Mouse (Mus musculus) c-Kit-positive CD71-negative TER-119-negative erythroid progenitor cells, embryonic 14.5 days (primary cell): ENCODE data around the gene Maml3.

Experiments used
- DNase-seq: peaks from one replicate; pipeline ENCODE4 v3.0.0-alpha.2; 2013; ENCODE audit warnings: low read depth

The Maml3 gene

GRCm38 (mm10) chr3:51952728-51953623 is 151.9 kb downstream of the Maml3 start:
- DNase-seq = no peak

GRCm38 (mm10) chr3:51952267-51952666 is 152.6 kb downstream of the Maml3 start:
- no peak for DNase-seq

GRCm38 (mm10) chr3:51949651-51950050 is 155.2 kb downstream of the Maml3 start:
- no peak for DNase-seq

GRCm38 (mm10) chr3:51947168-51947567 is 157.7 kb downstream of the Maml3 start:
- DNase-seq = no peak

GRCm38 (mm10) chr3:51943642-51944041 is 161.2 kb downstream of the Maml3 start:
- DNase-seq = no peak

GRCm38 (mm10) chr3:51941781-51942180 is 163.1 kb downstream of the Maml3 start:
- no peak for DNase-seq

- no peak for DNase-seq
These were observed 165.0 kb downstream of the Maml3 start for GRCm38 (mm10) chr3:51939864-51940263.

- no peak for DNase-seq
These were observed 165.8 kb downstream of the Maml3 start for GRCm38 (mm10) chr3:51939054-51939453.

GRCm38 (mm10) chr3:51937176-51937575 is 167.7 kb downstream of the Maml3 start:
- no peak for DNase-seq

GRCm38 (mm10) chr3:51934531-51935485 is 170.1 kb downstream of the Maml3 start:
- DNase-seq = no peak

- DNase-seq = no peak
These were observed 176.7 kb downstream of the Maml3 start for GRCm38 (mm10) chr3:51928188-51928587.

- DNase-seq = no peak
These were observed 177.3 kb downstream of the Maml3 start for GRCm38 (mm10) chr3:51927591-51927990.

- no peak for DNase-seq
These were observed 177.8 kb downstream of the Maml3 start for GRCm38 (mm10) chr3:51927043-51927442.

- DNase-seq = no peak
These were observed 179.1 kb downstream of the Maml3 start for GRCm38 (mm10) chr3:51925758-51926157.

- no peak for DNase-seq
These were observed 180.2 kb downstream of the Maml3 start for GRCm38 (mm10) chr3:51924636-51925035.

- DNase-seq = no peak
These were observed 181.1 kb downstream of the Maml3 start for GRCm38 (mm10) chr3:51923800-51924199.

GRCm38 (mm10) chr3:51916902-51917301 is 188.0 kb downstream of the Maml3 start:
- DNase-seq = no peak

- no peak for DNase-seq
These were observed 188.6 kb downstream of the Maml3 start for GRCm38 (mm10) chr3:51916060-51916870.

GRCm38 (mm10) chr3:51915415-51915814 is 189.5 kb downstream of the Maml3 start:
- DNase-seq = no peak

GRCm38 (mm10) chr3:51914900-51915299 is 190.0 kb downstream of the Maml3 start:
- DNase-seq = no peak

- no peak for DNase-seq
These were observed 191.4 kb downstream of the Maml3 start for GRCm38 (mm10) chr3:51913498-51913897.

- DNase-seq = no peak
These were observed 192.7 kb downstream of the Maml3 start for GRCm38 (mm10) chr3:51912214-51912613.
